Mouse (Mus musculus) neutrophil, adult 59 days (primary cell): ENCODE measurements around the gene Ctsg. TPM values are rescaled to one million over a fixed set of nuclear protein-coding genes. Genes with fewer than 3 reads are reported as not detected.

Experiments
- total RNA-seq, 2 experiments: library from RNA; stranded (reverse); gene quantifications; 1 replicate in 1 of 2; 2 replicates in 1 of 2; pipeline ENCODE4 v1.2.4; 2023

Gene Ctsg
- total RNA-seq, result 100 to 1,000 TPM; 166 to 198 TPM

GRCm38 (mm10) chr14:56102386-56102785 lies at the start of gene Ctsg:
TSS of gene Ctsg (minus strand) at chr14:56102574.

GRCm38 (mm10) chr14:56132508-56132907 lies 30.1 kb upstream of the Ctsg start, which contains the start of gene Gzmd:
TSS of gene Gzmd (minus strand) at chr14:56132608.

GRCm38 (mm10) chr14:56120525-56120924 lies 18.2 kb upstream of the Ctsg start, which contains the start of gene Gzme:
TSS of gene Gzme (minus strand) at chr14:56120625.

GRCm38 (mm10) chr14:56085167-56085566 lies 17.2 kb downstream of the Ctsg start, which contains the start of gene Mcpt8:
TSS of gene Mcpt8 (minus strand) at chr14:56085273.

GRCm38 (mm10) chr14:56062213-56062612 lies 40.2 kb downstream of the Ctsg start, which contains the start of gene Mcpt4:
TSS of gene Mcpt4 (minus strand) at chr14:56062313.

Other genes with a start within 250 kb of the Ctsg start
- 1 to 10 TPM; 2.3 to 2.8 TPM for gene Nynrin, start 248.6 kb downstream of the Ctsg start, total RNA-seq
- under 1 TPM; 0.47 to 0.68 TPM for gene Cbln3, start 218.2 kb downstream of the Ctsg start, total RNA-seq
- 10 to 100 TPM; 79.3 to 82.3 TPM for gene Khnyn, start 217.6 kb downstream of the Ctsg start, total RNA-seq
- 1 to 10 TPM; 1.7 to 3.6 TPM for gene Sdr39u1, start 202.3 kb downstream of the Ctsg start, total RNA-seq
- not detected for gene Cma1, start 157.9 kb downstream of the Ctsg start, total RNA-seq
- gene Cma2, start 151.6 kb downstream of the Ctsg start, total RNA-seq, result not detected
- not detected for gene Mcpt1, start 84.6 kb downstream of the Ctsg start, total RNA-seq
- not detected for gene Mcpt9, start 72.1 kb downstream of the Ctsg start, total RNA-seq
- gene Mcpt2, start 60.5 kb downstream of the Ctsg start, total RNA-seq, result not detected
- gene Mcpt4, start 40.3 kb downstream of the Ctsg start, total RNA-seq, result not detected
- 100 to 1,000 TPM; 123 to 204 TPM for gene Mcpt8, start 17.3 kb downstream of the Ctsg start, total RNA-seq
- gene Gzme, start 18.1 kb upstream of the Ctsg start, total RNA-seq, result not detected
- gene Gzmd, start 30.0 kb upstream of the Ctsg start, total RNA-seq, result not detected
- not detected for gene Gzmg, start 57.0 kb upstream of the Ctsg start, total RNA-seq
- gene Gzmn, start 72.0 kb upstream of the Ctsg start, total RNA-seq, result not detected
- gene Gzmf, start 108.8 kb upstream of the Ctsg start, total RNA-seq, result not detected
- gene Gzmc, start 132.1 kb upstream of the Ctsg start, total RNA-seq, result not detected
- under 1 TPM in 1 of 2 experiments, not detected in 1; 0.62 TPM for gene Gzmb, start 159.7 kb upstream of the Ctsg start, total RNA-seq